Mouse (Mus musculus) hindbrain, embryonic 13.5 days (tissue): Measurements from ENCODE around the gene Pde4d. TPM values are rescaled to one million over a fixed set of nuclear protein-coding genes. Genes with fewer than 3 reads are reported as not detected.

ENCODE experiments used
- ATAC-seq: fragments of 200-750 bp; cut with Nextera tagmentation; 2 replicates; pipeline ENCODE4 v1.8.0; 2017; ENCODE audit warnings: moderate TSS enrichment; ENCODE audit not compliant: low FRiP score
- H3K27ac ChIP-seq: fragments of 300-500 bp; sonication (generic); 2 replicates; pipeline ENCODE4 v1.5.1; 2015; ENCODE audit warnings: inconsistent platforms, mild to moderate bottlenecking, moderate library complexity
- H3K27me3 ChIP-seq: fragments of 300-500 bp; sonication (generic); 2 replicates; pipeline ENCODE4 v1.6.1; 2015; ENCODE audit warnings: mild to moderate bottlenecking, inconsistent platforms
- H3K36me3 ChIP-seq: fragments of 300-500 bp; sonication (generic); 2 replicates; pipeline ENCODE4 v1.6.1; 2015; ENCODE audit warnings: mild to moderate bottlenecking, inconsistent platforms
- H3K4me1 ChIP-seq: fragments of 300-500 bp; sonication (generic); replicated peaks from 2 replicates; pipeline ENCODE4 v1.6.1; 2015; ENCODE audit warnings: inconsistent platforms
- H3K4me2 ChIP-seq: fragments of 300-500 bp; sonication (generic); 2 replicates; pipeline ENCODE4 v1.6.1; 2015; ENCODE audit warnings: inconsistent platforms, mild to moderate bottlenecking, moderate library complexity
- H3K4me3 ChIP-seq: fragments of 300-500 bp; sonication (generic); 2 replicates; pipeline ENCODE4 v1.5.1; 2015; ENCODE audit warnings: mild to moderate bottlenecking, inconsistent platforms
- H3K9ac ChIP-seq: fragments of 300-500 bp; sonication (generic); 2 replicates; pipeline ENCODE4 v1.6.1; 2015; ENCODE audit warnings: mild to moderate bottlenecking, inconsistent platforms
- H3K9me3 ChIP-seq: fragments of 300-500 bp; sonication (generic); 2 replicates; pipeline ENCODE4 v1.6.1; 2016; ENCODE audit warnings: inconsistent platforms
- WGBS: fragments of 180-500 bp; shearing (Covaris S2); methylation state at CpG from one replicate; pipeline ENCODE4 v1.1.7; 2015; 5-methylcytosine and 5-hydroxymethylcytosine counted together
- polyA plus RNA-seq: library from polyadenylated mRNA; unstranded; fragments of >200 nt; fragmentation: Nextera tagmentation; extraction: Ambion mirVana; gene quantifications from 2 replicates; pipeline ENCODE4 v1.2.1, GENCODE M21; 2015

Pde4d gene
- polyA plus RNA-seq, 1 experiment from 2014 or later = 18.6 TPM

- ATAC-seq = no peak
- H3K4me3 ChIP-seq = no peak overlapping the region
- no peaks in the 10 kb centered on the region for H3K36me3 ChIP-seq
- no peaks in the 10 kb centered on the region for H3K27me3 ChIP-seq
- H3K9ac ChIP-seq = no peak overlapping the region
- no peak overlapping the region for H3K27ac ChIP-seq
- no peak overlapping the region for H3K4me2 ChIP-seq
- peaks cover 3% of the 10 kb centered on the region; the same call in 1 of the 2 replicates for H3K4me1 ChIP-seq
- no peaks in the 10 kb centered on the region for H3K9me3 ChIP-seq
- 44% methylated on average over 8 of the region's 8 CpGs for WGBS
These were observed 1286.7 kb downstream of the Pde4d start for GRCm38 (mm10) chr13:109736290-109737078.

GRCm38 (mm10) chr13:109746492-109746891 lies 1296.7 kb downstream of the Pde4d start:
- no peak overlapping the region for H3K27ac ChIP-seq
- no peak overlapping the region for H3K4me3 ChIP-seq
- no peaks in the 10 kb centered on the region for H3K27me3 ChIP-seq
- H3K4me2 ChIP-seq = no peak overlapping the region
- ATAC-seq = no peak
- H3K9me3 ChIP-seq = no peaks in the 10 kb centered on the region
- H3K4me1 ChIP-seq = peaks cover 8% of the 10 kb centered on the region
- no peak overlapping the region for H3K9ac ChIP-seq
- H3K36me3 ChIP-seq = peaks cover 3% of the 10 kb centered on the region; the same call in 1 of the 2 replicates

DNA sequence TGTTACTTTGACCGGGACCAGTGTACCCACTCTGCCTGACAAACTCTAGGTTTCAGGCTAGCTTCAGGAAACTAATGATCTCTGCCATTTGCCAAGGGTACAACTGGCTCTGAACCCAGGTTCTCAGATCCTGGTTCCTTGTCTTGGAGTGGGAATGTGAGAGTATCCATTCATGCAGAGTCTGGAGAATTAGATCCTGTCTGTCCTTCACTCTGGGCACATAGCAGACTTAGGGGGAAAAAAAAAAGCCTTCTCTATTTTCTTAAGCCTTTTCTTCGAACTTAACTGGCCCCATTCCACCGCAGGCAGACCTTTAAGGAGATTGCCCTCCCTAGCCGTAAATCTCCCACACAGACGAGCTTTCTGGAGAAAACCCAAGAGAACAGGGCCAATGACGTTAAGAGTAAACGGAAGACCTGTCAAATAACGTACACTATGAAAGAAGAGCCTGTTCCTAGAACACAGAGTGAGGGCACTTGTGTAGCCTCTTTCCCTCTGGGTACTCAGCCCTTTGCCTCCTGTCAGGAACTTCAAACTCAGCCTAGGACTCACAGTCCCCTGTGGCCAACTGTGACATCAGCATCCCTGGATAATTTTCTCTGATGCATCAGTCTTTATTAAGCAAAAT lies 1302.6 kb downstream of the Pde4d start:
- no peak overlapping the region for H3K27ac ChIP-seq
- H3K36me3 ChIP-seq = no peaks in the 10 kb centered on the region
- H3K4me1 ChIP-seq = peaks cover 4% of the 10 kb centered on the region; the same call in 1 of the 2 replicates
- H3K4me2 ChIP-seq = no peak overlapping the region
- no peak overlapping the region for H3K9ac ChIP-seq
- H3K4me3 ChIP-seq = no peak overlapping the region
- H3K9me3 ChIP-seq = no peaks in the 10 kb centered on the region
- 50% methylated on average over 8 of the region's 8 CpGs for WGBS
- no peaks in the 10 kb centered on the region for H3K27me3 ChIP-seq
- ATAC-seq = no peak; the same call in 1 of the 2 replicates

GRCm38 (mm10) chr13:109756854-109757253 lies 1307.1 kb downstream of the Pde4d start:
- WGBS = 89% methylated on average over 5 of the region's 5 CpGs

DNA sequence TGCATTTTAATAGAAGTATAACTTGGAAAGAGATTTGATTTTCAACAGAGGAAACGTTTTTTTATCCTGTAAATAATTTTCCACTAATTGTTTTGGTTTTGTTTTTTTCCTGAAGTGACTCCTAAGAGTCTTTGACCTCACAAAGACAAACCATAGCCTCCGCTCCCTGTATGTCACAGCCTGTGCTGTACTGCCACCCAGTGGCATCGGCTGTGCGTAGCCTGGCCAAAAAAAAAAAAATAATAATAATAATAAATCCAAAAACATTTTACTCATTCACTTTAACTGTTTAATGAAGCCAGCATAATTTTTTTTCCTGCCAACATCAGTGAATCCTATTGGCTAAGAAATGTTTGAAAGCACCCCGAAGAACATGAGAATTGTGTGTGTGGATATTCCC lies 1309.5 kb downstream of the Pde4d start:
- no peak for ATAC-seq
- no peaks in the 10 kb centered on the region for H3K36me3 ChIP-seq
- H3K9ac ChIP-seq = no peak overlapping the region
- no peak overlapping the region for H3K4me2 ChIP-seq
- H3K9me3 ChIP-seq = no peaks in the 10 kb centered on the region
- WGBS = 51% methylated on average over 5 of the region's 5 CpGs
- no peaks in the 10 kb centered on the region for H3K27me3 ChIP-seq
- H3K4me1 ChIP-seq = no peaks in the 10 kb centered on the region; the same call in 1 of the 2 replicates
- peak overlapping the region; percentile 6; the same call in 1 of the 2 replicates for H3K27ac ChIP-seq
- no peak overlapping the region for H3K4me3 ChIP-seq

More at GRCm38 (mm10) chr13:109756854-109757253, 1307.1 kb downstream of the Pde4d start:
- no peak for ATAC-seq
- Histone ChIP-seq H3K36me3 (no peaks in the 10 kb centered on the region), H3K4me3 (no peak overlapping the region), H3K27ac (no peak overlapping the region), H3K4me2 (no peak overlapping the region), H3K27me3 (no peaks in the 10 kb centered on the region), H3K9ac (no peak overlapping the region), H3K4me1 (no peaks in the 10 kb centered on the region; the same call in 1 of the 2 replicates), H3K9me3 (no peaks in the 10 kb centered on the region)

GRCm38 (mm10) chr13:109761081-109761480 lies 1311.3 kb downstream of the Pde4d start:
- WGBS = 72% methylated on average over 13 of the region's 13 CpGs

GRCm38 (mm10) chr13:109774791-109775190 lies 1325.0 kb downstream of the Pde4d start:
- Histone ChIP-seq H3K27me3 (no peaks in the 10 kb centered on the region), H3K4me3 (no peak overlapping the region), H3K9ac (no peak overlapping the region), H3K9me3 (no peaks in the 10 kb centered on the region), H3K36me3 (peaks cover 2% of the 10 kb centered on the region; the same call in 1 of the 2 replicates), H3K4me1 (peaks cover 26% of the 10 kb centered on the region), H3K27ac (peak overlapping the region; percentile 52; the same call in 1 of the 2 replicates), H3K4me2 (no peak overlapping the region)
- WGBS = 62% methylated on average over 6 of the region's 7 CpGs
- 0 out of 2 replicates have a peak, but pooled peaks have one; percentile 29 for ATAC-seq

More at GRCm38 (mm10) chr13:109761081-109761480, 1311.3 kb downstream of the Pde4d start:
- Histone ChIP-seq H3K4me2 (no peak overlapping the region), H3K27ac (no peak overlapping the region), H3K36me3 (no peaks in the 10 kb centered on the region), H3K4me1 (no peaks in the 10 kb centered on the region; the same call in 1 of the 2 replicates), H3K4me3 (no peak overlapping the region), H3K9ac (no peak overlapping the region), H3K9me3 (no peaks in the 10 kb centered on the region), H3K27me3 (no peaks in the 10 kb centered on the region)
- no peak for ATAC-seq

DNA sequence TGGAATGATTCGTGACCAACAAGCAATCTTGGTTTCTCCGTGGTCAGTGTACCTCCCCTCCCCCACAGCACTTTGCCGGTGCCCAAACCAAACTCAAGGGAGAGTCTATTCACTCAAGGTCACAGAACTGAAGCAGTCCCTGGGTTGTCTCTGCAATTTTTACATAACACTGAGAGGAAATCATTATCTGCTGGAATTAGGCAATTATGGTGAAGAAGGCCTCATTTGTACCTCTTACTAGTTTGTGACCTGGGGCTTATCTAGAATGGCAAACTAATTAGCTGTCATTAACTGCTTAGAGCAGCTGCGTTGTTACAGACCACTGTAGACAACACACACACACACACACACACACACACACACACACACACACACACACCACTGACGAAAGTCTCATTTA lies 1325.4 kb downstream of the Pde4d start:
- H3K4me2 ChIP-seq = no peak overlapping the region
- H3K27me3 ChIP-seq = no peaks in the 10 kb centered on the region
- peak overlapping the region; percentile 52; the same call in 1 of the 2 replicates for H3K27ac ChIP-seq
- H3K9ac ChIP-seq = no peak overlapping the region
- WGBS = 18% methylated on average over 5 of the region's 5 CpGs
- H3K36me3 ChIP-seq = no peaks in the 10 kb centered on the region; the same call in 1 of the 2 replicates
- no peaks in the 10 kb centered on the region for H3K9me3 ChIP-seq
- no peak overlapping the region for H3K4me3 ChIP-seq
- peaks cover 26% of the 10 kb centered on the region for H3K4me1 ChIP-seq
- ATAC-seq = peak; percentile 64

- H3K27ac ChIP-seq = peak overlapping the region; percentile 52; the same call in 1 of the 2 replicates
- peak; percentile 88 for ATAC-seq
- no peak overlapping the region for H3K4me3 ChIP-seq
- H3K27me3 ChIP-seq = no peaks in the 10 kb centered on the region
- no peaks in the 10 kb centered on the region; the same call in 1 of the 2 replicates for H3K36me3 ChIP-seq
- no peaks in the 10 kb centered on the region for H3K9me3 ChIP-seq
- H3K4me1 ChIP-seq = peaks cover 26% of the 10 kb centered on the region
- peak overlapping the region; percentile 67 for H3K9ac ChIP-seq
- H3K4me2 ChIP-seq = peak overlapping the region; percentile 47
- 4% methylated on average over 11 of the region's 11 CpGs for WGBS
These were observed 1326.4 kb downstream of the Pde4d start for GRCm38 (mm10) chr13:109776116-109776515.

DNA sequence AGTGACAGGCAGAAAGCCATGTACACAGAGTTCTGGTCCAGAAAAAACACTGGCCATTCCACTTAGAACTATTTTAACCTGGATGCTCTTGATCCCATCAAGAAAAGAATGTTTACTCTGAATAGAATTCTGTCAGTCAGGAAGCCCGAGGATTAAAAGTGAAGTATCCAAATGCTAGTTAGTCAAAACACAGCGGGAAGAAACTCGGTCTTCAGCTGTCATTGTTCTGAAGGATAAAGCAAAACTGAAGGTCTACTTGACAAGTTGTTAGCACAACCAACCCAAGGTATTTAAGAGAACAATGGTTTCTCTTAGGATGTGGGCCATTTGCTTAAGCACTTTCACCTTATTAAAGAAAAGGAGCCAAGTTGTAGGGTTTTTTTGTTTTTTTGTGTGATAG lies 1327.2 kb downstream of the Pde4d start:
- Histone ChIP-seq H3K4me1 (peaks cover 26% of the 10 kb centered on the region), H3K4me3 (no peak overlapping the region), H3K36me3 (no peaks in the 10 kb centered on the region), H3K27me3 (no peaks in the 10 kb centered on the region), H3K4me2 (no peak overlapping the region), H3K27ac (no peak overlapping the region), H3K9ac (no peak overlapping the region), H3K9me3 (no peaks in the 10 kb centered on the region)
- WGBS = 13% methylated on average over 3 of the region's 3 CpGs
- no peak for ATAC-seq

DNA sequence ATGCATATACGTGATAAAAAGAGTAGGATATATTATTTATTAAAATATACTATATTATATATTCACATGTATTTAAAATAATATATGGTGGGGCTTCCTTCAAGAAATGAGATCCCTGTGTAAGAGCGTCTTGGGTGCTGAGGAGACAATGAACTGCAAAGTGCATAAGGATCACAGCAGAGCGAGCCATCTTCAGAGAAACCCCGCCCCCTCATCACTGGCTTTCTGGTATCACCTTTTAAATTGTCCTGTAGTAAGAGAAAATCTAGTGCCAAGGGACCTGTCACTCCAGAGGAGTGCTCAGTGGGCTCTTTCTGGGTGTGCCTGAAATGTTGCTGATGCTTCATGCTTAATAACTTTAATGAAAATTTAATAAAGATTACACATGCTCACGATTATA lies 1327.7 kb downstream of the Pde4d start:
- no peaks in the 10 kb centered on the region for H3K36me3 ChIP-seq
- H3K4me3 ChIP-seq = no peak overlapping the region
- no peak overlapping the region for H3K27ac ChIP-seq
- no peak overlapping the region for H3K4me2 ChIP-seq
- no peaks in the 10 kb centered on the region for H3K27me3 ChIP-seq
- 65% methylated on average over 5 of the region's 5 CpGs for WGBS
- H3K4me1 ChIP-seq = peaks cover 26% of the 10 kb centered on the region
- H3K9ac ChIP-seq = no peak overlapping the region
- no peaks in the 10 kb centered on the region for H3K9me3 ChIP-seq
- no peak for ATAC-seq

DNA sequence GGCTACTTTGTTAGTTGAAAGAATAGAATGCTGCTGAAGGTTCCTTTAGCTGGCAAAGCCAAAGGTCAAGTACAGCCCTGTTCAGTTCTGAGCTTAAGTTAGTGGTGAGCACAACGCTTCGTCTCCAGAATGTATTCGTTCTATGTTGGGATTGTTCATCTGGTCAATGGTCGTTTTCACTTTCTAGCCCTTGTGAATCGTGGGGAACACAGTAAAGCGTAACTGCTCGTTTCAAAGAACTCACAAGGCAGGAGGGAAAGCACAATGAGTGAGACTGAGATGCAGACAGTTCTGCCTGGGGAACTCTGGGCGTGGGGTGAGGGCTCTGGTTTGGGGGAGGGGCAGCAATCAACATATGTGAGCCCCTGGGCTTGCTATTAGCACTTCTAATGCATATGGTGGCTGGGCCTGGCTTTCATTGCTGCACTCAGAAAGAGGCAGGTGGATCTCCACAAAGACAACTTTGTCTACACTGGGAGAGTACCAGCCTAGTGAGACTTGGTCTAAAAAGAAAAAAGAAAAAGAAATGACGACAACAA lies 1328.6 kb downstream of the Pde4d start:
- Histone ChIP-seq H3K4me1 (peaks cover 26% of the 10 kb centered on the region), H3K27ac (no peak overlapping the region), H3K27me3 (no peaks in the 10 kb centered on the region), H3K9me3 (no peaks in the 10 kb centered on the region), H3K9ac (no peak overlapping the region), H3K4me3 (no peak overlapping the region), H3K36me3 (no peaks in the 10 kb centered on the region), H3K4me2 (no peak overlapping the region)
- 27% methylated on average over 9 of the region's 9 CpGs for WGBS
- ATAC-seq = no peak
